Mouse (Mus musculus): Measurements from ENCODE around the gene Ddx6.
"Not testable (repeated sequence)": the region's sequence is repeated elsewhere in the genome, so short reads cannot be mapped to it uniquely, and the experiment has no call there.

Ddx6 gene

GRCm38 (mm10) chr9:44593886-44594285, 10.8 kb upstream of the Ddx6 start:
- in situ Hi-C loops (cut with MboI, MseI), result no loop called here

GRCm38 (mm10) chr9:44594901-44595536, 9.7 kb upstream of the Ddx6 start:
- in situ Hi-C loops (cut with MboI, MseI), result no loop called here

- in situ Hi-C loops (cut with MboI, MseI), result no loop called here
Measured at GRCm38 (mm10) chr9:44595537-44595930, 9.2 kb upstream of the Ddx6 start.

- in situ Hi-C loops (cut with MboI, MseI), result no loop called here
Measured at GRCm38 (mm10) chr9:44597742-44598141, 7.0 kb upstream of the Ddx6 start.

GRCm38 (mm10) chr9:44598899-44599495, 5.7 kb upstream of the Ddx6 start:
- in situ Hi-C loops (cut with MboI, MseI), result no loop called here

- in situ Hi-C loops (cut with MboI, MseI), result no loop called here
Measured at GRCm38 (mm10) chr9:44599616-44600015, 5.1 kb upstream of the Ddx6 start.

- in situ Hi-C loops (cut with MboI, MseI), result no loop called here
Measured at GRCm38 (mm10) chr9:44600801-44601200, 3.9 kb upstream of the Ddx6 start.

GRCm38 (mm10) chr9:44602766-44603165, 1.9 kb upstream of the Ddx6 start:
- in situ Hi-C loops (cut with MboI, MseI), result no loop called here

GRCm38 (mm10) chr9:44603454-44604289, 1.0 kb upstream of the Ddx6 start:
- in situ Hi-C loops (cut with MboI, MseI), result no loop called here

- in situ Hi-C loops (cut with MboI, MseI), result no loop called here
Measured at GRCm38 (mm10) chr9:44604290-44604778, 358 bp upstream of the Ddx6 start.

GRCm38 (mm10) chr9:44605616-44606165, 999 bp downstream of the Ddx6 start:
- in situ Hi-C loops (cut with MboI, MseI), result no loop called here

GRCm38 (mm10) chr9:44606646-44607045, 2.0 kb downstream of the Ddx6 start:
- in situ Hi-C loops (cut with MboI, MseI), result no loop called here

GRCm38 (mm10) chr9:44607306-44607705, 2.6 kb downstream of the Ddx6 start:
- in situ Hi-C loops (cut with MboI, MseI), result no loop called here

GRCm38 (mm10) chr9:44610371-44610770, 5.7 kb downstream of the Ddx6 start:
- in situ Hi-C loops (cut with MboI, MseI), result no loop called here

GRCm38 (mm10) chr9:44613081-44613480, 8.4 kb downstream of the Ddx6 start:
- in situ Hi-C loops (cut with MboI, MseI), result not testable (repeated sequence)

GRCm38 (mm10) chr9:44621114-44621513, 16.4 kb downstream of the Ddx6 start:
- in situ Hi-C loops (cut with MboI, MseI), result no loop called here

- in situ Hi-C loops (cut with MboI, MseI), result no loop called here
Measured at GRCm38 (mm10) chr9:44624390-44624789, 19.7 kb downstream of the Ddx6 start.

GRCm38 (mm10) chr9:44626268-44626667, 21.6 kb downstream of the Ddx6 start:
- in situ Hi-C loops (cut with MboI, MseI), result no loop called here

GRCm38 (mm10) chr9:44637551-44638169, 33.0 kb downstream of the Ddx6 start:
- in situ Hi-C loops (cut with MboI, MseI), result no loop called here

GRCm38 (mm10) chr9:44638726-44639125, 34.0 kb downstream of the Ddx6 start:
- in situ Hi-C loops (cut with MboI, MseI), result not testable (repeated sequence)

- in situ Hi-C loops (cut with MboI, MseI), result not testable (repeated sequence)
Measured at GRCm38 (mm10) chr9:44640028-44640427, 35.3 kb downstream of the Ddx6 start.
